22 mouse cellular contexts compared by ENCODE assay signal in genomic region chr12:118288947-118289346, GRCm38 (mm10).
"Had no signal": no experiment of that assay in that cellular context is flagged by ENCODE, and none has a peak within 500 bp of the region (broad histone marks: within the 10 kb centered on the region; RNA-seq: fewer than 3 reads in every experiment).

No protein-coding gene starts in this region.

- ATAC-seq: hindbrain, postnatal 0 days; inflammation-experienced regulatory T-cells, adult 6 months; midbrain, embryonic 15.5 days had no signal

- H3K36me3 ChIP-seq: limb, embryonic 15.5 days; midbrain, embryonic 15.5 days; neural tube, embryonic 12.5 days; neural tube, embryonic 15.5 days had no signal

- H3K27ac ChIP-seq: hindbrain, postnatal 0 days; limb, embryonic 12.5 days; limb, embryonic 15.5 days; midbrain, embryonic 12.5 days; midbrain, embryonic 15.5 days; neural tube, embryonic 12.5 days; neural tube, embryonic 15.5 days had no signal

- H3K4me1 ChIP-seq: limb, embryonic 12.5 days; limb, embryonic 15.5 days; midbrain, embryonic 12.5 days; neural tube, embryonic 12.5 days had no signal

- H3K4me3 ChIP-seq: limb, embryonic 12.5 days; limb, embryonic 15.5 days; midbrain, embryonic 12.5 days; midbrain, embryonic 15.5 days; neural tube, embryonic 12.5 days; neural tube, embryonic 15.5 days had no signal

- DNase-seq: kidney, adult 18-20 months; kidney, adult 9 months; kidney, postnatal 14 days; layer of hippocampus, postnatal 36 days; left cerebral cortex, postnatal 4 days; lung, adult 2 months; lung, postnatal 14 days; lung, postnatal 4 days; right cerebral cortex, adult 18-20 months; right cerebral cortex, postnatal 14 days; right cerebral cortex, postnatal 4 days; thymus, adult 2 months; thymus, postnatal 14 days; thymus, postnatal 4 days had no signal

- H3K4me2 ChIP-seq: limb, embryonic 12.5 days; limb, embryonic 15.5 days; midbrain, embryonic 12.5 days; midbrain, embryonic 15.5 days; neural tube, embryonic 12.5 days; neural tube, embryonic 15.5 days had no signal

- H3K27me3 ChIP-seq: limb, embryonic 12.5 days; limb, embryonic 15.5 days; midbrain, embryonic 12.5 days; midbrain, embryonic 15.5 days; neural tube, embryonic 12.5 days; neural tube, embryonic 15.5 days had no signal

- H3K9me3 ChIP-seq: limb, embryonic 12.5 days; limb, embryonic 15.5 days; midbrain, embryonic 12.5 days; midbrain, embryonic 15.5 days; neural tube, embryonic 12.5 days; neural tube, embryonic 15.5 days had no signal

- H3K9ac ChIP-seq: limb, embryonic 12.5 days; limb, embryonic 15.5 days; midbrain, embryonic 12.5 days; midbrain, embryonic 15.5 days; neural tube, embryonic 12.5 days; neural tube, embryonic 15.5 days had no signal
